Mouse (Mus musculus) 3T3-L1 (cell line): ENCODE results near the gene Aatk.

Source experiments
- DNase-seq: peaks from one replicate; pipeline ENCODE4 v3.0.0-alpha.2; 2015; ENCODE audit warnings: low read depth, low spot score

Aatk gene

GRCm38 (mm10) chr11:119989115-119989564, 57.8 kb downstream of the Aatk start:
- peak; percentile 98 for DNase-seq

- peak; percentile 75 for DNase-seq
Observed at GRCm38 (mm10) chr11:119988391-119988790, 58.6 kb downstream of the Aatk start.

GRCm38 (mm10) chr11:119987876-119988275, 59.1 kb downstream of the Aatk start:
- DNase-seq = no peak

- DNase-seq = peak; percentile 56
Observed at GRCm38 (mm10) chr11:119986751-119987425, 60.1 kb downstream of the Aatk start.

GRCm38 (mm10) chr11:119983151-119983550, 63.8 kb downstream of the Aatk start:
- DNase-seq = no peak

GRCm38 (mm10) chr11:119982236-119982635, 64.7 kb downstream of the Aatk start:
- DNase-seq = no peak

- no peak for DNase-seq
Observed at GRCm38 (mm10) chr11:119981769-119982168, 65.2 kb downstream of the Aatk start.

- peak; percentile 82 for DNase-seq
Observed at GRCm38 (mm10) chr11:119979596-119980385, 67.2 kb downstream of the Aatk start.

GRCm38 (mm10) chr11:119978701-119979100, 68.3 kb downstream of the Aatk start:
- DNase-seq = no peak

GRCm38 (mm10) chr11:119975739-119976501, 71.0 kb downstream of the Aatk start:
- peak; percentile 94 for DNase-seq

GRCm38 (mm10) chr11:119973789-119974188, 73.2 kb downstream of the Aatk start:
- DNase-seq = no peak

GRCm38 (mm10) chr11:119970021-119970851, 76.7 kb downstream of the Aatk start:
- DNase-seq = no peak

- no peak for DNase-seq
Observed at GRCm38 (mm10) chr11:119967892-119968291, 79.1 kb downstream of the Aatk start.

GRCm38 (mm10) chr11:119967401-119967800, 79.6 kb downstream of the Aatk start:
- DNase-seq = no peak

- DNase-seq = no peak
Observed at GRCm38 (mm10) chr11:119966294-119966693, 80.7 kb downstream of the Aatk start.

- no peak for DNase-seq
Observed at GRCm38 (mm10) chr11:119965053-119965452, 81.9 kb downstream of the Aatk start.

- DNase-seq = no peak
Observed at GRCm38 (mm10) chr11:119961511-119961910, 85.5 kb downstream of the Aatk start.

GRCm38 (mm10) chr11:119960671-119961070, 86.3 kb downstream of the Aatk start:
- DNase-seq = no peak

- DNase-seq = no peak
Observed at GRCm38 (mm10) chr11:119959714-119960113, 87.3 kb downstream of the Aatk start.

GRCm38 (mm10) chr11:119958856-119959255, 88.1 kb downstream of the Aatk start:
- DNase-seq = no peak
